Mouse (Mus musculus): Measurements from ENCODE around the gene Vdr. TPM values are rescaled to one million over a fixed set of nuclear protein-coding genes. Genes with fewer than 3 reads are reported as not detected.

Gene Vdr
- polyA plus RNA-seq, 1 experiment from 2014 or later: 2.6 TPM

DNA sequence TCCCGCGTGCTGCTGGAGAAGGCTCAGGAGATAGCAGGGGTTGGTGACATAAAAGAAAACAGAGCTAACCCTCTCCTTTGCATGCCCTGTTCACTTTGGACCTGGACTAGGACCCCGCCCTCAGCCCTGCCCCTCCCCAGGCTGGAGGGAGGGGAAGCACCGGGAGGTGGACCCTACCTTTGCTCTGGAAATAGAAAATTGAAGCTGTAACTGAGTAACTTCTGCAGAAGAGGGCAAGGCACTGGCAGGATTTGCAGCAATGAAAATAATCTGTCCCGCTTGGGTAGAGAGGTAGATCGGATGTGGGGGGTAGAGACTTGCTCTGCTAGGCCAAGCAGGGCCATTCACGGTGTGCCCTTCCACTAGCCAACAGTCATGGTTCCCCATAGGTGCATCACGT lies 32.9 kb upstream of the Vdr start:
- ATAC-seq: no peak
- H3K4me2 ChIP-seq (replicated peaks; ENCODE audit: low read depth, low read length): no peak overlapping the region
- H3K9ac ChIP-seq (replicated peaks; ENCODE audit: low read depth): no peak overlapping the region
- no peak for DNase-seq (ENCODE audit: low spot score)
- no peaks in the 10 kb centered on the region for H3K27me3 ChIP-seq (replicated peaks; ENCODE audit: insufficient read depth, low read length)
- H3K36me3 ChIP-seq (ENCODE audit: insufficient read depth, low read length): no peaks in the 10 kb centered on the region
- H3K27ac ChIP-seq (ENCODE audit: low read length): no peak overlapping the region
- H3K4me1 ChIP-seq (ENCODE audit: insufficient read depth, low read depth, low read length): no peaks in the 10 kb centered on the region
- TF ChIP-seq CTCF (IDR thresholded peaks at IDR 0.05) (no peak), EP300 (IDR thresholded peaks at IDR 0.05) (no peak)
- H3K9me3 ChIP-seq (ENCODE audit: low read length): no peaks in the 10 kb centered on the region
- H3K4me3 ChIP-seq (ENCODE audit: low read depth, low read length): no peak overlapping the region
- WGBS: 88% methylated on average over 8 of the region's 8 CpGs

DNA sequence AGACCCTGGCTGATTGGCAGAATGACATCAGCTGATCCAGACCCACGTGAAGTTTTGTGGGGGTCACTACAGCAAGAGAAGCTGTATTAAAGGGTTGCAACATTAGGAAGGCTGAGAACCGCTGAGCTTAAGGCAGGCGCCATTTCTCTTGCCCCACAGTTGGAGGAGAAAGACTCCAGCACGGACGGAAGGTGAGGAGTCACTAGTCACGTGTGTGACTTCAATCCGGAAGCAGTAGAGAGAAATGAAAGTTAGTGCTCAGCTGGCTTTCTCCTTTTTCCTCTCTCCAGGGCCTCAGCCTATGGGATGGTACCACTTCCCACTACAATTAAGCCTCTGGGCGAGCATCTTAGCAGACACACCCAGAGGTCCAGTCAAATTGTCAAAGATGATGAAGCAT lies 32.1 kb upstream of the Vdr start:
- WGBS: 78% methylated on average over 8 of the region's 8 CpGs
- DNase-seq (ENCODE audit: low spot score) (no peak), ATAC-seq (no peak)
- Histone ChIP-seq H3K4me3 (ENCODE audit: low read depth, low read length) (no peak overlapping the region), H3K9me3 (ENCODE audit: low read length) (no peaks in the 10 kb centered on the region), H3K9ac (replicated peaks; ENCODE audit: low read depth) (no peak overlapping the region), H3K27ac (ENCODE audit: low read length) (no peak overlapping the region), H3K27me3 (replicated peaks; ENCODE audit: insufficient read depth, low read length) (no peaks in the 10 kb centered on the region), H3K36me3 (ENCODE audit: insufficient read depth, low read length) (no peaks in the 10 kb centered on the region), H3K4me2 (replicated peaks; ENCODE audit: low read depth, low read length) (no peak overlapping the region), H3K4me1 (ENCODE audit: insufficient read depth, low read depth, low read length) (no peaks in the 10 kb centered on the region)
- TF ChIP-seq EP300 (IDR thresholded peaks at IDR 0.05): no peak
- no peak for TF ChIP-seq CTCF (IDR thresholded peaks at IDR 0.05)

DNA sequence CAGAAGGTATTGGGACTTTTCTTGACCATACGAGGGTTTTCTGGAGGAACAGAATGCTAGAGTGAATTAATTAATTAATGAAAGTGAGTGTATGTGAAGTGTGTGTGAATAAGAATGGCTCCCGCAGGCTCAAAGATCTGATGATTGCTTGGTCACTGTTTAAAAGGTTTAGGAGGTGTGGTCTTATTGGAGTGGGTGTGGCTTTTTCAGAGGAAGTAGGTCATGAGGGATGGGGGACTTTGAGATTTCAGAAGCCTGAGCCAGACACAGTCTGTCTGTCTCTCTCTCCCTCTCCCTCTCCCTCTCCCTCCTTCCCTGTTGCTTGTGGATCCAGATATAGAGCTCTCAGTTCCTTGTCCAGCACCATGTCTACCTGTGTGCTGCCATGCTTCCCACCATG lies 30.9 kb upstream of the Vdr start:
- Histone ChIP-seq H3K4me2 (replicated peaks; ENCODE audit: low read depth, low read length) (no peak overlapping the region), H3K4me3 (ENCODE audit: low read depth, low read length) (no peak overlapping the region), H3K36me3 (ENCODE audit: insufficient read depth, low read length) (no peaks in the 10 kb centered on the region), H3K27me3 (replicated peaks; ENCODE audit: insufficient read depth, low read length) (no peaks in the 10 kb centered on the region), H3K9me3 (ENCODE audit: low read length) (no peaks in the 10 kb centered on the region), H3K4me1 (ENCODE audit: insufficient read depth, low read depth, low read length) (no peaks in the 10 kb centered on the region), H3K27ac (ENCODE audit: low read length) (no peak overlapping the region), H3K9ac (replicated peaks; ENCODE audit: low read depth) (no peak overlapping the region)
- 83% methylated on average over 2 of the region's 2 CpGs for WGBS
- DNase-seq (ENCODE audit: low spot score) (no peak), ATAC-seq (no peak)
- TF ChIP-seq EP300 (IDR thresholded peaks at IDR 0.05) (no peak), CTCF (IDR thresholded peaks at IDR 0.05) (no peak)

DNA sequence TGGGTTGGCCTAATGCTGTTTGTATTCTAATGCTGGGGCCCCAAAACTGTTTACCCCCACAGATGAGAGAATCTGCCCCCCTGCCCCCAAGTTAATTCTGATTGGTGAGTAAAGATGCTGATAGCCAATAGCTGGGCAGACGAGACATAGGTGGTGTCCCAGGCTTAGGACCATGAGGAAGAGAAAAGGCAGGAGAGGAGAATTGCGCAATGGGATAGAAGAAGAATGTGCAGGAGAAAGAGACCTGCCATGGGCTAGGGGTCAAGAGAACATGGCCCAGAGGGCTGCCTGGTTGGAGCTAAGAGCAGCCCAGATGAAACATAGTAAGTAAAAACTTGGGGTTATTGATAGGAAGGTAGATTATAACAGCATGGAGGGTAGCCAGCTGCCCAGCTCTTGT lies 29.7 kb upstream of the Vdr start:
- 75% methylated on average over 2 of the region's 2 CpGs for WGBS
- Histone ChIP-seq H3K9ac (replicated peaks; ENCODE audit: low read depth) (no peak overlapping the region), H3K27me3 (replicated peaks; ENCODE audit: insufficient read depth, low read length) (no peaks in the 10 kb centered on the region), H3K4me1 (ENCODE audit: insufficient read depth, low read depth, low read length) (no peaks in the 10 kb centered on the region), H3K4me2 (replicated peaks; ENCODE audit: low read depth, low read length) (no peak overlapping the region), H3K27ac (ENCODE audit: low read length) (no peak overlapping the region), H3K9me3 (ENCODE audit: low read length) (no peaks in the 10 kb centered on the region), H3K4me3 (ENCODE audit: low read depth, low read length) (no peak overlapping the region), H3K36me3 (ENCODE audit: insufficient read depth, low read length) (no peaks in the 10 kb centered on the region)
- ATAC-seq: no peak
- no peak for TF ChIP-seq EP300 (IDR thresholded peaks at IDR 0.05)
- DNase-seq (ENCODE audit: low spot score): peak; percentile 6

DNA sequence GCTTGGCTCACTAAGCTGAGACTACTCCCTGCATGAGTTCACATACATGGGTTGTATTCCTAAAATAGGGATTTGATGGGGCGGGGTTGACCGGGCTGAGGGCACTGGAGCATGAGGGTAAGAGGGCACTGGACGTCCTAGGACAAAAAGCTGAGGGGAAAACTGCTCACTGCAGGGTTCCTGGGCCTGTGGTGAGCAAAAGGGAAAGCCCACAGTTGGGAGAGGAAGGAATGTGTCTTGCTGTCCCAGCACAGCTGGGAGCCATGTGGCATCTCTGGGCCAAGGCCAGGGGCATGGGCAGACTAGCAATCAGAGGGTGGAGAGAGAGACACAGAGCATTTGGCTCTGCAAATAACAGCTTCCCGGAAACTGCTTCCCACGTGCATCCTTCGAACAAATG lies 28.1 kb upstream of the Vdr start:
- DNase-seq (ENCODE audit: low spot score): peak; percentile 5
- TF ChIP-seq CTCF (IDR thresholded peaks at IDR 0.05): no peak
- TF ChIP-seq EP300 (IDR thresholded peaks at IDR 0.05): no peak
- no peak overlapping the region for H3K4me2 ChIP-seq (replicated peaks; ENCODE audit: low read depth, low read length)
- no peak overlapping the region for H3K27ac ChIP-seq (ENCODE audit: low read length)
- H3K9me3 ChIP-seq (ENCODE audit: low read length): no peaks in the 10 kb centered on the region
- ATAC-seq: peak; percentile 30
- no peaks in the 10 kb centered on the region for H3K36me3 ChIP-seq (ENCODE audit: insufficient read depth, low read length)
- H3K9ac ChIP-seq (replicated peaks; ENCODE audit: low read depth): no peak overlapping the region
- H3K27me3 ChIP-seq (replicated peaks; ENCODE audit: insufficient read depth, low read length): no peaks in the 10 kb centered on the region
- 57% methylated on average over 6 of the region's 6 CpGs for WGBS
- no peaks in the 10 kb centered on the region for H3K4me1 ChIP-seq (ENCODE audit: insufficient read depth, low read depth, low read length)
- no peak overlapping the region for H3K4me3 ChIP-seq (ENCODE audit: low read depth, low read length)

DNA sequence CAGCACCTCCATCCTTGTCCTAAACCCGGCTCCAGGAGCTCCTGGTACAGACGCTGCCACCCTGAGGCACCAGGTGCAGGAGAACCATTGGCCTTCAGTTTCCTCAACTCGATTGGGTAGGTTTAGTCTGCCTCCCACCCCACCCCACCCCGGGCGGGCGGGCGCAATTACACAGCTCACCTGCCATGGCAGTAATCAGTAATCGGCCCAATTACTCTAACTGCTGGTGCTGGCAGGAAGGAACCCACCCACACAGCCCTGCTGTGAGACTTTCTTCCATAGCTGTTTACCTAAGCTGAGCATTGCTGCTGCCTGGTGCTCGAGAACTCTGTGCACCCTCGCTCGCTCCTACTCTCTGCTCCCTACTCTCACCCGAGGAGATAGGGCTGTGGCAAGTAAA lies 22.0 kb upstream of the Vdr start:
- Histone ChIP-seq H3K36me3 (ENCODE audit: insufficient read depth, low read length) (no peaks in the 10 kb centered on the region), H3K9me3 (ENCODE audit: low read length) (no peaks in the 10 kb centered on the region), H3K27ac (ENCODE audit: low read length) (no peak overlapping the region), H3K4me3 (ENCODE audit: low read depth, low read length) (no peak overlapping the region), H3K9ac (replicated peaks; ENCODE audit: low read depth) (no peak overlapping the region), H3K4me1 (ENCODE audit: insufficient read depth, low read depth, low read length) (no peaks in the 10 kb centered on the region), H3K27me3 (replicated peaks; ENCODE audit: insufficient read depth, low read length) (no peaks in the 10 kb centered on the region), H3K4me2 (replicated peaks; ENCODE audit: low read depth, low read length) (no peak overlapping the region)
- no peak for TF ChIP-seq EP300 (IDR thresholded peaks at IDR 0.05)
- no peak for TF ChIP-seq CTCF (IDR thresholded peaks at IDR 0.05)
- WGBS: 75% methylated on average over 12 of the region's 12 CpGs
- DNase-seq (ENCODE audit: low spot score) (no peak), ATAC-seq (no peak)

DNA sequence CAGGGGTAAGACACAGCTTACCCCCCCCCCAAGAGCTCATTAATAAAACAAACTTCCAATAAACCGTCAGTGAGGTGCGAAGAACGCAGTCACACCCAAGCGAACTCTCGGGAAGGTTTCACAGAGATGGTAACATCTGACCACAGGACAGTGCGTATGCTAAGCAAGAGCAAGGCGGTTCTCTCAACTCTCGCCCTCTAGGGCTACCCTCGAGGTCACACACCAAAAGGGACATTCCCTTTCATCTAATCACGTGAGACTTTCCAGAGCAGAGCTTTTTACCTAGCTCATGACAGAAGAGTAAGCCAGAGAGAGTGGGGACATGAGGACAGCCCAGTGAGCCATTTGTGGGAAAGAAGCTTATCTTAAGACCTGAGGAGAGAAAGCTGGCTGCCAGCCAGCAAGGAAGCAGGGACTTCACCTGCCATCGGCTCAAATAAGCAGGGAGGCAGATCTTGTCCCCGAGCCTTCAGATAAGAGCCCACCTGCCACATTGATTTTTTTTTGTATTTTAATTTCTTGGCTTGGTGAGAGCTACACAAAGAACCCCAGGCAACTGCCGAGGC lies 18.9 kb upstream of the Vdr start:
- no peak overlapping the region for H3K4me3 ChIP-seq (ENCODE audit: low read depth, low read length)
- ATAC-seq (peak; percentile 23; the same call in 1 of the 2 replicates), DNase-seq (ENCODE audit: low spot score) (peak; percentile 40)
- no peak overlapping the region for H3K9ac ChIP-seq (replicated peaks; ENCODE audit: low read depth)
- no peak overlapping the region for H3K4me2 ChIP-seq (replicated peaks; ENCODE audit: low read depth, low read length)
- no peaks in the 10 kb centered on the region for H3K4me1 ChIP-seq (ENCODE audit: insufficient read depth, low read depth, low read length)
- no peaks in the 10 kb centered on the region for H3K36me3 ChIP-seq (ENCODE audit: insufficient read depth, low read length)
- H3K27me3 ChIP-seq (replicated peaks; ENCODE audit: insufficient read depth, low read length): no peaks in the 10 kb centered on the region
- 29% methylated on average over 13 of the region's 13 CpGs for WGBS
- TF ChIP-seq EP300 (IDR thresholded peaks at IDR 0.05): no peak
- TF ChIP-seq CTCF (IDR thresholded peaks at IDR 0.05): no peak
- H3K9me3 ChIP-seq (ENCODE audit: low read length): no peaks in the 10 kb centered on the region
- no peak overlapping the region for H3K27ac ChIP-seq (ENCODE audit: low read length)

Measured in lung, postnatal 0 days (tissue).